Mouse (Mus musculus) liver, embryonic 15.5 days (tissue): Measurements from ENCODE around the gene Psma6. TPM values are rescaled to one million over a fixed set of nuclear protein-coding genes. Genes with fewer than 3 reads are reported as not detected.

Experiments
- ATAC-seq: fragments of 200-750 bp; cut with Nextera tagmentation; 2 replicates; pipeline ENCODE4 v1.8.0; 2017; ENCODE audit warnings: moderate number of reproducible peaks, mild to moderate bottlenecking, moderate library complexity; ENCODE audit not compliant: insufficient read depth
- H3K27ac ChIP-seq: fragments of 300-500 bp; sonication (generic); replicated peaks from 2 replicates; pipeline ENCODE4 v1.5.1; 2015; ENCODE audit warnings: mild to moderate bottlenecking, inconsistent platforms
- H3K27me3 ChIP-seq: fragments of 300-500 bp; sonication (generic); 2 replicates; pipeline ENCODE4 v1.6.1; 2015; ENCODE audit warnings: mild to moderate bottlenecking, inconsistent platforms
- H3K36me3 ChIP-seq: fragments of 300-500 bp; sonication (generic); replicated peaks from 2 replicates; pipeline ENCODE4 v1.6.1; 2015; ENCODE audit warnings: moderate library complexity, mild to moderate bottlenecking, inconsistent platforms
- H3K4me1 ChIP-seq: fragments of 300-500 bp; sonication (generic); replicated peaks from 2 replicates; pipeline ENCODE4 v1.6.1; 2015; ENCODE audit warnings: inconsistent platforms
- H3K4me2 ChIP-seq: fragments of 300-500 bp; sonication (generic); 2 replicates; pipeline ENCODE4 v1.6.1; 2015; ENCODE audit warnings: moderate library complexity, mild to moderate bottlenecking, inconsistent platforms
- H3K4me3 ChIP-seq: fragments of 300-500 bp; sonication (generic); replicated peaks from 2 replicates; pipeline ENCODE4 v1.5.1; 2015; ENCODE audit warnings: mild to moderate bottlenecking, inconsistent platforms
- H3K9ac ChIP-seq: fragments of 300-500 bp; sonication (generic); 2 replicates; pipeline ENCODE4 v1.6.1; 2015; ENCODE audit warnings: moderate library complexity, mild to moderate bottlenecking, inconsistent platforms
- H3K9me3 ChIP-seq: fragments of 300-500 bp; sonication (generic); replicated peaks from 2 replicates; pipeline ENCODE4 v1.6.1; 2016; ENCODE audit warnings: inconsistent platforms
- WGBS: fragments of 180-500 bp; shearing (Covaris S2); methylation state at CpG from one replicate; pipeline ENCODE4 v1.1.7; 2015; ENCODE audit warnings: mixed read lengths; ENCODE audit not compliant: insufficient replicate concordance; 5-methylcytosine and 5-hydroxymethylcytosine counted together
- polyA plus RNA-seq: library from polyadenylated mRNA; unstranded; fragments of >200 nt; fragmentation: Nextera tagmentation; extraction: Ambion mirVana; gene quantifications from 2 replicates; pipeline ENCODE4 v1.2.1, GENCODE M21; 2015

Psma6 gene
- polyA plus RNA-seq, 1 experiment from 2014 or later: 190 TPM

GRCm38 (mm10) chr12:55376956-55377609 lies 6.9 kb upstream of the Psma6 start:
- no peak overlapping the region for H3K4me2 ChIP-seq
- H3K36me3 ChIP-seq: no peaks in the 10 kb centered on the region
- no peaks in the 10 kb centered on the region for H3K9me3 ChIP-seq
- no peak overlapping the region for H3K9ac ChIP-seq
- no peak for ATAC-seq
- no peaks in the 10 kb centered on the region for H3K27me3 ChIP-seq
- 85% methylated on average over 16 of the region's 16 CpGs for WGBS
- no peak overlapping the region for H3K27ac ChIP-seq
- H3K4me3 ChIP-seq: no peak overlapping the region
- no peaks in the 10 kb centered on the region for H3K4me1 ChIP-seq

- no peak for ATAC-seq
- WGBS: 60% methylated on average over 6 of the region's 6 CpGs
- no peaks in the 10 kb centered on the region for H3K9me3 ChIP-seq
- H3K27me3 ChIP-seq: no peaks in the 10 kb centered on the region
- no peaks in the 10 kb centered on the region for H3K36me3 ChIP-seq
- no peaks in the 10 kb centered on the region for H3K4me1 ChIP-seq
- no peak overlapping the region for H3K27ac ChIP-seq
- H3K4me2 ChIP-seq: no peak overlapping the region
- no peak overlapping the region for H3K9ac ChIP-seq
- H3K4me3 ChIP-seq: no peak overlapping the region
These were observed 6.4 kb upstream of the Psma6 start for GRCm38 (mm10) chr12:55377610-55377980.

- H3K4me1 ChIP-seq: peaks cover 29% of the 10 kb centered on the region
- peaks cover 13% of the 10 kb centered on the region for H3K27me3 ChIP-seq
- no peaks in the 10 kb centered on the region for H3K9me3 ChIP-seq
- no peak overlapping the region for H3K27ac ChIP-seq
- H3K36me3 ChIP-seq: no peaks in the 10 kb centered on the region
- no peak overlapping the region for H3K4me3 ChIP-seq
- ATAC-seq: no peak
- H3K9ac ChIP-seq: no peak overlapping the region
- H3K4me2 ChIP-seq: no peak overlapping the region
- WGBS: 71% methylated on average over 3 of the region's 3 CpGs
These were observed 804 bp downstream of the Psma6 start for GRCm38 (mm10) chr12:55384826-55385225.

DNA sequence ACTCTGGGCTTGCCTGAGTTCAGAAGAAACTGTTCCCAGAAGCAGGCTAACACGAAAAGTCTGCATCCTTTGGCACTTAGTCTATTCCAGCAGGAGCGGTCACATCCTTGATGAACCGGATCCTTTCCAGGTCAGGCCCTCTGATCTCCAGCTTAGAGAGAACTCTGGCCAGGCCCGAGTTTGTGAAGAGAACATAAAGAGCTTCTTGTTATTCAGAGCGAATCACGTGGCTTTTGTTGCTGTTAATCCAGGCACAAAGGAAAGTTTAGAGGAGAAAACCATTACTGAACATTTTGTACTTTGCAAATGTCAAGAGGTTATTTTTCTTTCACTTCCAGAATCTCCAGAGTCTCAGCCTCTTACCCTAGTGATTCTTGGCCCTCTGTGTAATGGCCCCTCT lies 1.9 kb downstream of the Psma6 start:
- no peak overlapping the region for H3K4me2 ChIP-seq
- no peaks in the 10 kb centered on the region for H3K9me3 ChIP-seq
- H3K27ac ChIP-seq: no peak overlapping the region
- 76% methylated on average over 6 of the region's 6 CpGs for WGBS
- no peaks in the 10 kb centered on the region for H3K36me3 ChIP-seq
- H3K4me3 ChIP-seq: no peak overlapping the region
- no peak for ATAC-seq
- peaks cover 24% of the 10 kb centered on the region for H3K27me3 ChIP-seq
- peaks cover 32% of the 10 kb centered on the region for H3K4me1 ChIP-seq
- H3K9ac ChIP-seq: no peak overlapping the region

DNA sequence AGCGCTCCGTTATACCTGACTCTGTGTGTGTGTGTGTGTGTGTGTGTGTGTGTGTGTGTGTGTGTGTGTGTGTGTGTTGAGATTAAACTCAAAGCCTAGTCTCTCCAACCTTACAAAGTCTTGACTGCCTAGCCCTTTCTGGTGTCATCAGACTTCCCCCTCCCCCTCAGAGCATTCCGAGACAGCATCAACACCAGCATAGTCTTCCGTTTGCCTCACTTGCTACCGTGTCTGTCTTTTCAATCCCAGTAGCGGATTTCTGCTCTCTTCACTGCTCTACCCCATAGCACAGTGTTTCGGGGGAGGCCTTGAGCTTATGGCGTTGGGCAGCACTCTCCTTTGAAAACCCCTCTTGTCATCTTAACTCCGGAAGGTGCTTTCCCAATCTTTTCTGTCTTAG lies 2.4 kb downstream of the Psma6 start:
- no peaks in the 10 kb centered on the region for H3K9me3 ChIP-seq
- H3K36me3 ChIP-seq: no peaks in the 10 kb centered on the region
- peaks cover 32% of the 10 kb centered on the region for H3K4me1 ChIP-seq
- H3K4me2 ChIP-seq: no peak overlapping the region
- H3K9ac ChIP-seq: no peak overlapping the region
- peaks cover 29% of the 10 kb centered on the region for H3K27me3 ChIP-seq
- no peak for ATAC-seq
- no peak overlapping the region for H3K4me3 ChIP-seq
- WGBS: 75% methylated on average over 9 of the region's 9 CpGs
- no peak overlapping the region for H3K27ac ChIP-seq

GRCm38 (mm10) chr12:55387083-55387787 lies 3.2 kb downstream of the Psma6 start:
- no peak for ATAC-seq
- H3K4me1 ChIP-seq: peaks cover 32% of the 10 kb centered on the region
- H3K9ac ChIP-seq: no peak overlapping the region
- H3K27me3 ChIP-seq: peaks cover 35% of the 10 kb centered on the region
- WGBS: 44% methylated on average over 7 of the region's 7 CpGs
- H3K4me2 ChIP-seq: no peak overlapping the region
- no peaks in the 10 kb centered on the region for H3K36me3 ChIP-seq
- no peak overlapping the region for H3K27ac ChIP-seq
- H3K9me3 ChIP-seq: no peaks in the 10 kb centered on the region
- H3K4me3 ChIP-seq: no peak overlapping the region

GRCm38 (mm10) chr12:55387788-55388465 lies 3.9 kb downstream of the Psma6 start:
- no peak overlapping the region for H3K4me2 ChIP-seq
- no peaks in the 10 kb centered on the region for H3K36me3 ChIP-seq
- H3K9me3 ChIP-seq: no peaks in the 10 kb centered on the region
- H3K4me1 ChIP-seq: peaks cover 32% of the 10 kb centered on the region
- H3K4me3 ChIP-seq: no peak overlapping the region
- 43% methylated on average over 11 of the region's 11 CpGs for WGBS
- ATAC-seq: no peak
- H3K27ac ChIP-seq: peak overlapping the region; percentile 45
- no peak overlapping the region for H3K9ac ChIP-seq
- H3K27me3 ChIP-seq: peaks cover 42% of the 10 kb centered on the region

DNA sequence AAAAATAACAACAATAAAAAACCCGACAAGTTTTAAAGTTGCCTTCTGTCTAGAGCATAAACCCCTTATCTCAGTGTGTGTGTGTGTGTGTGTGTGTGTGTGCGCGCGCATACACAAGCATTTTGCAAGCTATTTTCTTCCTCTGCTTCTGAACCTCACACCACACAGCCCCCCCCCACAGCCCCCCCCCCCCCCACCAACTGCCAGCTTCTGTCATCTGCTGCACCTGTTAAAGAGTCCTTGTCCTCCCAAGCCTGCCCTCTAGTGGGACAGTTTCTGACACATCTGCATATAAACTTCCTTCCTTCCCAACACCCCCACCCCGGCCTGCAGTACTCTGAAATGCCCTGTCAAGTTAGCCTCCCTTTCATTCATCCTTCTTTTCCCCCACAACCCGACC lies 4.5 kb downstream of the Psma6 start:
- WGBS: 18% methylated on average over 6 of the region's 6 CpGs
- Histone ChIP-seq H3K27ac (peak overlapping the region; percentile 45; the same call in 1 of the 2 replicates), H3K27me3 (peaks cover 42% of the 10 kb centered on the region), H3K4me1 (peaks cover 32% of the 10 kb centered on the region), H3K4me2 (no peak overlapping the region), H3K9me3 (no peaks in the 10 kb centered on the region), H3K4me3 (no peak overlapping the region), H3K36me3 (no peaks in the 10 kb centered on the region), H3K9ac (no peak overlapping the region)
- no peak for ATAC-seq

- no peak for ATAC-seq
- Histone ChIP-seq H3K4me2 (peak overlapping the region; percentile 25; the same call in 1 of the 2 replicates), H3K27me3 (peaks cover 47% of the 10 kb centered on the region), H3K36me3 (no peaks in the 10 kb centered on the region), H3K9me3 (no peaks in the 10 kb centered on the region), H3K27ac (0 out of 2 replicates have a peak overlapping the region, but pooled peaks have one; percentile 29), H3K9ac (no peak overlapping the region), H3K4me3 (no peak overlapping the region), H3K4me1 (peaks cover 28% of the 10 kb centered on the region)
- WGBS: 36% methylated on average over 17 of the region's 17 CpGs
These were observed 5.4 kb downstream of the Psma6 start for GRCm38 (mm10) chr12:55389132-55390081.

GRCm38 (mm10) chr12:55392120-55392519 lies 8.1 kb downstream of the Psma6 start:
- no peak for ATAC-seq
- no peak overlapping the region for H3K27ac ChIP-seq

More at GRCm38 (mm10) chr12:55392120-55392519, 8.1 kb downstream of the Psma6 start:
- Histone ChIP-seq H3K9me3 (no peaks in the 10 kb centered on the region), H3K9ac (no peak overlapping the region), H3K4me1 (peaks cover 26% of the 10 kb centered on the region), H3K36me3 (no peaks in the 10 kb centered on the region), H3K4me2 (no peak overlapping the region), H3K27me3 (peaks cover 40% of the 10 kb centered on the region), H3K4me3 (no peak overlapping the region)
